Mouse (Mus musculus): ENCODE results near the gene Dnajc30. TPM values are rescaled to one million over a fixed set of nuclear protein-coding genes. Genes with fewer than 3 reads are reported as not detected.
"Not testable (repeated sequence)": the region's sequence is repeated elsewhere in the genome, so short reads cannot be mapped to it uniquely, and the experiment has no call there.

Dnajc30 gene
- polyA plus RNA-seq, 1 experiment, result 58.4 TPM

DNA sequence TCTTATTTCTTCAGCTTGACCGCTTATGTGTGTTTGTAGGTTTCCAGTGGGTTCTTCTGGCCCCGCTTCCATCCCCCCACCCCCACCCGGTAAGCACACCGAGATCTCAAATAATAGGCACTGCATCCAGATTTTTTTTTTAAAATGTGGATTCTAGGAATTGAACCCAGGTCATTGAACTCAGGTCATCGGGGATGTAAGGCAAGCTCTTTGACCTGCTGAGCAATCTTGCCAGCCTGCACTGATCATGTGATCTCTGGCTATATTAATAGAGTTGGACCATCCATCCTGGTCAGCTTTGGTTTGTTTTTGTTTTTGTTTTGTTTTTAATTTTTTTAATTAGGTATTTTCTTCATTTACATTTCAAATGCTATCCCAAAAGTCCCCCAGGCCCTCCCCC is 31.4 kb upstream of the Dnajc30 start:
- H3K27ac ChIP-seq (ENCODE audit: insufficient read depth, low read length), result no peak overlapping the region
- H3K4me1 ChIP-seq (ENCODE audit: control insufficient read depth, insufficient read depth, low read length), result peaks cover 12% of the 10 kb centered on the region
- H3K4me3 ChIP-seq (ENCODE audit: insufficient read depth, low read length), result no peak overlapping the region
- TF ChIP-seq POLR2A (IDR thresholded peaks at IDR 0.05; ENCODE audit: extremely low read depth, insufficient read depth, low read length) (no peak), CTCF (IDR thresholded peaks at IDR 0.05; ENCODE audit: extremely low read depth, insufficient read depth, low read length) (no peak)

DNA sequence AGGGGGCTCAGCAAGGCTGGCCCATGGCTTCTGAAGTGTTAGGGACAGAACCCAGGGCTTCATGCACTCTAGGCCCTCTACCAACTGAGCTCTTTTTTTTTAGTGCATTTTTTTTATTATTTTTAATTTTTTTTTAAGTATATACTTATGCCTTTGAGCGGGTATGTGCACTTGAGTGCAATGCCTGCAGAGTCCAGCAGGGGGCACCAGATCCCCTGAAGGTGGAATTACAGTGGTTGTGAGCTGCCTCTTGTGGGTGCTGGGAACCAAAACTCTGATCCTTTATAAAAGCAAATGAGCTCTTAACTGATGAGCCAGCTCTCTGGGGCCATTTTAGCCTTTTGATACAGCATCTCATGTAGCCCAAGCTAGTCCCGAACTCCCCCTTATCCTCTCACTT is 29.4 kb upstream of the Dnajc30 start:
- Histone ChIP-seq H3K4me3 (ENCODE audit: insufficient read depth, low read length) (no peak overlapping the region), H3K4me1 (ENCODE audit: control insufficient read depth, insufficient read depth, low read length) (peaks cover 10% of the 10 kb centered on the region), H3K27ac (ENCODE audit: insufficient read depth, low read length) (no peak overlapping the region)
- TF ChIP-seq POLR2A (IDR thresholded peaks at IDR 0.05; ENCODE audit: extremely low read depth, insufficient read depth, low read length), result no peak
- TF ChIP-seq CTCF (IDR thresholded peaks at IDR 0.05; ENCODE audit: extremely low read depth, insufficient read depth, low read length), result 0 out of 2 replicates have a peak, but pooled peaks have one; percentile 3

DNA sequence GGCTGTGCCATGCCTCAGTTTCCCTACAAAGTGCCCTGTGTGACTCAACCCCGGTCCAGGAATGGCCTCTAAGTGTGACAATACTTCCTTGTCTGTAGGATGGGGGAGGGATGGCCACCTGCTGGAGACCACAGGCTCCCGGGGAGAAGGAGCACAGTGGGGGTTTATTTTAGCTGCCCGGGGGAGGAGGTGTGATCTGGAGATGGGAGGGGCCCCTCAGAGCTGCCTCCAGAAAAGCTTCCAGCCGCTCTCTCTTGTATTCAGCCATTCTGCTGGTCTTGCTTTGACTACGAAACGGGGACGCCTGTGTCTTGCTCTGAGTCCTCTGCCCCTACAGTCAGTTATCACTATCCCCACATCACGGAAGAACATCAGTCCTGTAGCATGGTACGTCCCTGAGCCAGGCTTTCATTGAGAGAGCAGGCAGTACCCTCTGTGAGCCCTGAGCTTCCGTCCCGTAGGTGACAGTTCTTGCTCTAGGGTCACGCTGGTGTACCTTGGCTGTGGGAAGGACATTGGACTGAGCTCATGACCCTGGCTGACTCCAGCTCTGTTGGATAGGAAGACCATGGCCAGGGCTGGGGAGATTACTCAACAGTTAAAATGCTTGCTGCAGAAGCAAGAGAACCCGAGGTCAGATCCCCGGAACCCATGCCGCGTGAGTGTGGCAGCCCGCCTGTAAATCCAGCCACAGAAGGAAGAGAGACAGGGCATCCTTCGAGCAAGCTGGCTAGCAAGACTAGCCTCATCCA is 28.2 kb upstream of the Dnajc30 start:
- no peak overlapping the region for H3K4me3 ChIP-seq (ENCODE audit: insufficient read depth, low read length)
- TF ChIP-seq POLR2A (IDR thresholded peaks at IDR 0.05; ENCODE audit: extremely low read depth, insufficient read depth, low read length) (peak; percentile 59), CTCF (IDR thresholded peaks at IDR 0.05; ENCODE audit: extremely low read depth, insufficient read depth, low read length) (no peak)
- H3K4me1 ChIP-seq (ENCODE audit: control insufficient read depth, insufficient read depth, low read length), result peaks cover 15% of the 10 kb centered on the region
- peak overlapping the region; percentile 89 for H3K27ac ChIP-seq (ENCODE audit: insufficient read depth, low read length)

DNA sequence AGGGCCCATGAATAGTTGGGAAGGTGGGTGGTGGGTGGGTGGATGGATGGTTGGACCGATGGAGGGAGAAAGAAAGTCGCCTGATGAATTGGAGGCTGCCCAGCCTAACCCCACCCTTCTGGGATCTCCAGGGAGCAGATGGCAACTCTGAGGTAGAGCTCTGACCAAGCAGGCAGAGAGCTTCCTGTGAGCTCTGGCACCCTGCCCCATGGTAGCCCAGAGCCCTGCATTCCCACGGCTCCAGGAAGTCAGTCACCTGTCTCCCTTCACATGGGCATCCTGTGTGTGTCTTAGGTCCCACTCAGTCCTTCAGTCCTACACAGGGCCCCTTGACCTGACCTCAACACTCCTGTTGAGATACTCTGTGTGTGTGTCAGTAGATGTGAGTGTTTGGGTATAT is 26.1 kb upstream of the Dnajc30 start:
- Histone ChIP-seq H3K4me3 (ENCODE audit: insufficient read depth, low read length) (no peak overlapping the region), H3K4me1 (ENCODE audit: control insufficient read depth, insufficient read depth, low read length) (peaks cover 15% of the 10 kb centered on the region), H3K27ac (ENCODE audit: insufficient read depth, low read length) (peak overlapping the region; percentile 50; the same call in 1 of the 2 replicates)
- TF ChIP-seq POLR2A (IDR thresholded peaks at IDR 0.05; ENCODE audit: extremely low read depth, insufficient read depth, low read length), result no peak
- TF ChIP-seq CTCF (IDR thresholded peaks at IDR 0.05; ENCODE audit: extremely low read depth, insufficient read depth, low read length), result no peak

DNA sequence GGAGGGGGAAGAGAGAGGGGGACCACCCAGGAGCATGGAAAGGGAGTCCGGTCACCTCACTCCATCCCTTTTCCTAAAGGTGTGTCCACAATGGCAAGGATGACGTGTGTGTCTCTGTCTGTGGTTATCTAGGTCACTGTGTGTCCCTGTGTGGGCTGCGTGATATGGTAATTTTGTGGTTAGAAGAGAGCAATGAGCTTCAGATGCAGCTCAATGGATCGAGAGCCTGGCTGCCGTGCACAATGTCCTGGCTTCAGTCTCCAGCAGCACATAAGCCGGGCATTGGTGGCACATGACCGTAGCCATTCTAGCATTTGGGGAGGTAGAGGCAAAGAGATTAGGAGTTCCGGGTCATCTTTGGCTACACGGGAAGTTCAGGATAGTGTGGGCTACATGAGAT is 24.5 kb upstream of the Dnajc30 start:
- no peak for TF ChIP-seq POLR2A (IDR thresholded peaks at IDR 0.05; ENCODE audit: extremely low read depth, insufficient read depth, low read length)
- Histone ChIP-seq H3K27ac (ENCODE audit: insufficient read depth, low read length) (peak overlapping the region; percentile 62), H3K4me3 (ENCODE audit: insufficient read depth, low read length) (no peak overlapping the region), H3K4me1 (ENCODE audit: control insufficient read depth, insufficient read depth, low read length) (peaks cover 15% of the 10 kb centered on the region)

DNA sequence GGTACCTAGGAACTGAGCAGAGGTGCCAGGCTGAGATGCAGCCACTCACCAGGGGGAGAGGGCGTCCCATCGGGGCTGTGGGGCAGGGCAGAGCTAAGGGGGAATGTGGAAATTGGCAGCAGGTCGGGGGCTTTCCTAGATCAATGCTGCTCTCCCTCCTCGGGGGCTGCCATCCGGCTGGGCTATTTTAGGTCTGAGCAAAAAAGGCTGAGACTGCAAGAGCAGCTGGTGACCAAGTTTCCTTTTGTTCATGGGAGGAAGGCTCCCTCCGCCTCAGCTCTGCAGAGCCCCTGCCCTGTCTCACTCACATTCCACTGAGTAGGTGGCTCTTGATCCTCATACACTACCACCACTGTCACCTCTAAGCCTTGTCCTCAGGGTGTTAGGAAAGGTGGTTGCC is 23.9 kb upstream of the Dnajc30 start:
- Histone ChIP-seq H3K4me1 (ENCODE audit: control insufficient read depth, insufficient read depth, low read length) (peaks cover 15% of the 10 kb centered on the region), H3K27ac (ENCODE audit: insufficient read depth, low read length) (peak overlapping the region; percentile 68), H3K4me3 (ENCODE audit: insufficient read depth, low read length) (no peak overlapping the region)
- no peak for TF ChIP-seq CTCF (IDR thresholded peaks at IDR 0.05; ENCODE audit: extremely low read depth, insufficient read depth, low read length)
- TF ChIP-seq POLR2A (IDR thresholded peaks at IDR 0.05; ENCODE audit: extremely low read depth, insufficient read depth, low read length), result no peak

DNA sequence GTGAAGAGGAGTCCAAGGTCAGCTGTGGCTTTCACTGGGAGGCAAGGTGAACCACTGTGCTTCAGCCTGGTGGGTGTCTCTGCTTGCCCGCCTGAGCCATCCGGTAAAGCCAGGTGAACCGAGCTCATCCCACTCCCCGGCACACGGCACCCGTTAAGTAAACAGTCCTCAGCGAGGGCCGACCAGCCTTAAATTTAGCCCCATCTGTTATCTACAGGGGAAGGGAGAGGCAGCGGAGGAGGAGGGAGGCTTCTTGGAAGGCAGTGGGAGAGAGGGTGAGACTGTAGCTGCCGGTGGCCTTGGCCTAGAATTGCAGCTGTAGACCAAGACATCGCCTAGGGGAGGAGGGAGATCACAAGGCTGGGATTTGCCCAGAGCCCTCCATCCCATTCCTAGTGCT is 23.2 kb upstream of the Dnajc30 start:
- Histone ChIP-seq H3K4me3 (ENCODE audit: insufficient read depth, low read length) (no peak overlapping the region), H3K27ac (ENCODE audit: insufficient read depth, low read length) (peak overlapping the region; percentile 68), H3K4me1 (ENCODE audit: control insufficient read depth, insufficient read depth, low read length) (peaks cover 14% of the 10 kb centered on the region)
- no peak for TF ChIP-seq CTCF (IDR thresholded peaks at IDR 0.05; ENCODE audit: extremely low read depth, insufficient read depth, low read length)
- TF ChIP-seq POLR2A (IDR thresholded peaks at IDR 0.05; ENCODE audit: extremely low read depth, insufficient read depth, low read length), result no peak

DNA sequence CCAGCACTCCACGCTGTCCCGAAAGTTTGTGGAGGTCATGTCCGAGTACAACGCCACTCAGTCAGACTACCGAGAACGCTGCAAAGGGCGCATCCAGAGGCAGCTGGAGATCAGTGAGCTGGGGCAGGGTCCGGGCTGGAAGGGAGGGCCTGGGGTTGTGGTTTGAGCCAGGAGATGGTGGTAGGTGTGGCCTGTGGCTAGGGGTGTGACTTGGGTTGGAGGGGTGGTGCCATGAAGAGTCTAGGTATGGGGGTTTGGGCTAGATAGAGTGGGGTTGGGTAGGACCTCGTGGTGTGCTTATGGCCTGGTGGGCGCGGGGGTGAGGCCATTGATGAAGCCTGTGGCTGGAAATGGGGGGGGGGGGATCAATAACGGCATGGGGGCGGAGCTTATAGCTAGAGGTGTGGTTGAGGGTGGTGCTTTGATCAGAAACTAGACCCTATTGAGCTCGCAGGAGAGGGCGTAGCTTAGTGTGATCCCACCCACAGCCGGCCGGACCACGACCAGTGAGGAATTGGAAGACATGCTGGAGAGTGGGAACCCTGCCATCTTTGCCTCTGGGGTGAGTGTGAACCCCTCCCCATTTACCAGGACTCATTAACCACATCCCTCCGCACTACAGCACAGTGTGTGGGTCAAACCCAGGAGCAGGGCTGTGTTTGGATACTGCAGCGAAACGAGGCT is 21.8 kb upstream of the Dnajc30 start:
- H3K27ac ChIP-seq (ENCODE audit: insufficient read depth, low read length), result no peak overlapping the region
- H3K4me3 ChIP-seq (ENCODE audit: insufficient read depth, low read length), result no peak overlapping the region
- H3K4me1 ChIP-seq (ENCODE audit: control insufficient read depth, insufficient read depth, low read length), result peaks cover 8% of the 10 kb centered on the region
- no peak for TF ChIP-seq CTCF (IDR thresholded peaks at IDR 0.05; ENCODE audit: extremely low read depth, insufficient read depth, low read length)
- TF ChIP-seq POLR2A (IDR thresholded peaks at IDR 0.05; ENCODE audit: extremely low read depth, insufficient read depth, low read length), result no peak

DNA sequence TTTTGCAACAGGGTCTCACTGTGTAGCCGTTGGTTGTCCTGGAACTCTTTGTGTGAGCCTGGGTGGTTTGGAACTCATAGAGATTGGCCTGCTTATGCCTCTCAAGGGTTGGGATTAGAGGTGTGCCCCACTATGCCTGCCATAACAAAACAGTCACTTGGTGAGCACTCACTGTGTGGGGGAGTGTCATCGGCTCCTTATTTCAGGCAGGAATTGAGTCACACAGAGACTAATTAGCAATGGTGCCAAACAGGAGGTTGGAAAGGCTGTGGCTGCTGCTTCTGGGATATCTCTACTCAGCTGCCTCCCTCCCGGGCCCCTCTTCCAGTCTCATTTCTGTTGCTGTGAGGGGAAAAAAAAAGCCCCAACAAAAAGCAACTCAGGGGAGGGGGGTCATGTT is 19.4 kb upstream of the Dnajc30 start:
- H3K4me1 ChIP-seq (ENCODE audit: control insufficient read depth, insufficient read depth, low read length), result peaks cover 4% of the 10 kb centered on the region
- H3K4me3 ChIP-seq (ENCODE audit: insufficient read depth, low read length), result no peak overlapping the region
- TF ChIP-seq CTCF (IDR thresholded peaks at IDR 0.05; ENCODE audit: extremely low read depth, insufficient read depth, low read length) (no peak), POLR2A (IDR thresholded peaks at IDR 0.05; ENCODE audit: extremely low read depth, insufficient read depth, low read length) (no peak)
- no peak overlapping the region for H3K27ac ChIP-seq (ENCODE audit: insufficient read depth, low read length)

DNA sequence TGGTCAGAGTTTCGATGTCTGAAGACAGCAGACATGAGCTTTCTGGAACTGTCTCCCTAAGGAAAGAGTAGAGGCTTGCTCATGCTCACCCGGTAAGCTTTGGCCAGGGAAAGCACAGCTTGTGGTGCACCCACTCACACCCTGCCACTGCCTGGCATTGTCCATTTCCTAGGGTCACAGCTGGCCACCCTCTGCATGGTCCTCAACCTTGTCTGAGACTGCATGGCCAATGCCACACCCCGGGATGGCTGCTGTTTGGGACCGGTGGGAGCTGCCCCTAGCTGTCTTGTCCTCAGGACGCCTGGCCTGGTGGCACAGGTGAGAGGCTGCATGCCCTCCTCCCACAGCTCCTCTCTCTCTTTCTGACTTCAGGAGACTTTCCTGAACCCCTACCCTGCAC is 15.5 kb upstream of the Dnajc30 start:
- TF ChIP-seq CTCF (IDR thresholded peaks at IDR 0.05; ENCODE audit: extremely low read depth, insufficient read depth, low read length) (no peak), POLR2A (IDR thresholded peaks at IDR 0.05; ENCODE audit: extremely low read depth, insufficient read depth, low read length) (no peak)
- no peak overlapping the region for H3K4me3 ChIP-seq (ENCODE audit: insufficient read depth, low read length)
- H3K4me1 ChIP-seq (ENCODE audit: control insufficient read depth, insufficient read depth, low read length), result no peaks in the 10 kb centered on the region
- H3K27ac ChIP-seq (ENCODE audit: insufficient read depth, low read length), result no peak overlapping the region

DNA sequence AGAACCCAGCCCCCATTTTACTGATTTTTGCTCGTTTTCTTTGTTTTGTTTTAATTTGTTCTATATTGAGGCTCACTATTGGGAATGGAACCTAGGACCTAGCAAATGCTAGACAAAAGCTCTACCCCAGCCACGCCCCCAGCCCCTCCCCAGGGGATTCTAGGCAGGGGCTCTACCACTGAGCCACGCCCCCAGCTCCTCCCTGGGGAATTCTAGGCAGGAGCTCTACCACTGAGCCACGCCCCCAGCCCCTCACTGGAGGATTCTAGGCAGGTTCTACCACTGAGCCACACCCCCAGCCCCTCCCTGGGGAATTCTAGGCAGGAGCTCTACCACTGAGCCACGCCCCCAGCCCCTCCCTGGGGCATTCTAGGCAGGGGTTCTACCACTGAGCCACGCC is 14.7 kb upstream of the Dnajc30 start:
- not testable (repeated sequence) for H3K27ac ChIP-seq (ENCODE audit: insufficient read depth, low read length); H3K4me3 ChIP-seq (ENCODE audit: insufficient read depth, low read length); H3K4me1 ChIP-seq (ENCODE audit: control insufficient read depth, insufficient read depth, low read length)

All from cortical plate, adult 2 months (tissue).